Mouse (Mus musculus) erythroblast, embryonic 14.5 days (primary cell): ENCODE data around the gene Sgcd.

Experiments
- GATA1 ChIP-seq: IDR thresholded peaks from 2 replicates; pipeline ENCODE4 v1.6.1; 2012; ENCODE audit warnings: low read length, inconsistent platforms, mixed read lengths
- TAL1 ChIP-seq: IDR thresholded peaks from 3 replicates; pipeline ENCODE4 v1.6.1; 2012; ENCODE audit warnings: low read length, inconsistent platforms, mixed read lengths

DNA sequence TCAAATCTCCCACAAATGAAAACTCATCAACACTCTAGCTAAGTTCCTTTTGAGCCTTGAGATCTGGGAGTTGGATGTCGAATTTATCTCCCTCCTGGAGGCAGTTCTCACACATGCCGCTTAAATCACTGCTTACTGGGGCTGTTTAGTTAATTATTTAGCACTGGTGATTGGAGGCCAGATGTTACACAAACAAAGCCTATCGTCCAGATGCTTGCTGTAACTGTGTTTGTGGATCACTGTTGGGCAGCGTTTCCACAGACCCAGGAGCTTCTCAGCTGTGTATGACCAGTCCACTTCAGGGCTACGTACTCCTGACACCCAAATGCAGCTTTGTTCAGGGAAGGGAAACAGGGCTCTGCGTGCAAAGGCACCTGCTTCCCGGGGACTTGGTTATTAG is 858.8 kb downstream of the Sgcd start:
- no peak for TF ChIP-seq TAL1
- TF ChIP-seq GATA1, result no peak
